Mouse (Mus musculus): Measurements from ENCODE around the gene Snx18. TPM values are rescaled to one million over a fixed set of nuclear protein-coding genes. Genes with fewer than 3 reads are reported as not detected.

Snx18 gene
- total and polyA plus RNA-seq, 3 experiments, result 6.4 to 12.6 (median 9.1) TPM

DNA sequence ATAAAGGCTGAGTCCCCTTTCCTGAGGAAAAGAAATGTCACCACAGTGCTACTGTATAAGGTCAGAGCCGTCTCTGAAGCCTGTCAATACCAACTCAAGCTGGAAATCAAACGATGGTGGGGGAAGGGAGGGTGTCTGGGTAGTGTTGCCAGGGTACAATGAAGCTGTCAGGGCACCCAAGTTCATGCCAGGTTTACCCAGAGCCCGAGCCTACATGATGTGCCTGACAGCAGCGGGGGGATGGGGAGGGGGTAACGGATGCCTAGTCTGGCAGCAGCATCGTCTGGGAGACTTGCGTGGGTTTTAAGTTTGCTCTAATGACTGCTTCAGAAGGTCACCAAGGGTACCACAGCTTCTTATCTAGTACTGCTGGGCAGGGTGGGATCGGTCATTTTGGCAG is 23.1 kb downstream of the Snx18 start:
- dilution Hi-C loops (cut with MboI; ENCODE audit: extremely low pct_ligation_motif_present, extremely low pct_unique_long_range_greater_than_20kb, low sequenced_read_pairs) (no loop called here), in situ Hi-C loops (cut with MboI; ENCODE audit: low pct_ligation_motif_present, low pct_unique_long_range_greater_than_20kb, low sequenced_read_pairs) (no loop called here)
- Histone ChIP-seq H3K79me2 (replicated peaks; ENCODE audit: control insufficient read depth, extremely low read depth, insufficient read depth, poor library complexity, severe bottlenecking) (no peaks in the 10 kb centered on the region; the same call in 1 of the 2 replicates), H3K4me2 (ENCODE audit: insufficient read depth, low read depth, poor library complexity, severe bottlenecking) (no peak overlapping the region), H3K27ac (ENCODE audit: insufficient read depth, low read depth) (no peak overlapping the region), H3K27me3 (replicated peaks) (no peaks in the 10 kb centered on the region), H3K9ac (ENCODE audit: insufficient read depth, low read depth) (no peak overlapping the region), H3K9me3 (replicated peaks; ENCODE audit: low read length) (no peaks in the 10 kb centered on the region), H3K36me3 (replicated peaks in 1 of 2; ENCODE audit: control insufficient read depth in 1 of 2, insufficient read depth in 1 of 2, low read length in 1 of 2) (peaks cover 1 to 63% of the 10 kb centered on the region in 2 experiments), H3K4me1 (ENCODE audit: control insufficient read depth in 1 of 2, insufficient read depth in 2 of 2) (peaks cover 5 to 33% of the 10 kb centered on the region in 2 experiments; a peak in 2 of 4 replicates), H3K4me3 (replicated peaks in 1 of 3; ENCODE audit: low read depth in 2 of 3, low read length in 2 of 3, poor library complexity in 1 of 3) (no peak overlapping the region)
- DNase-seq (ENCODE audit: extremely low read depth), result no peak
- TF ChIP-seq ZMIZ1 (IDR thresholded peaks at IDR 0.05; ENCODE audit: low read depth, low read length) (no peak), MEF2A (IDR thresholded peaks at IDR 0.05; ENCODE audit: borderline replicate concordance, low read depth, low read length) (no peak), MAX (IDR thresholded peaks at IDR 0.05; ENCODE audit: low read length) (no peak), TCF12 (IDR thresholded peaks at IDR 0.05; ENCODE audit: low read depth, low read length) (no peak), SMC3 (IDR thresholded peaks at IDR 0.05; ENCODE audit: low read depth, low read length) (no peak), RAD21 (IDR thresholded peaks at IDR 0.05; ENCODE audit: low read depth, low read length) (no peak), ZC3H11A (IDR thresholded peaks at IDR 0.05; ENCODE audit: low read depth, low read length) (no peak), CTCF (conservative IDR thresholded peaks at IDR 0.05 in 1 of 2, IDR thresholded peaks at IDR 0.05 in 1 of 2; ENCODE audit: low read depth in 2 of 2, low read length in 2 of 2) (no peak), ETS1 (conservative IDR thresholded peaks at IDR 0.05; ENCODE audit: low read depth, low read length) (no peak), EP300 (IDR thresholded peaks at IDR 0.05; ENCODE audit: low read length) (no peak), GABPA (IDR thresholded peaks at IDR 0.05; ENCODE audit: insufficient replicate concordance, low read depth, low read length) (no peak), NELFE (IDR thresholded peaks at IDR 0.05; ENCODE audit: low read depth, low read length) (no peak), NRF1 (IDR thresholded peaks at IDR 0.05; ENCODE audit: low read depth, low read length) (no peak), E2F4 (IDR thresholded peaks at IDR 0.05; ENCODE audit: insufficient replicate concordance, low read depth, low read length) (no peak)

DNA sequence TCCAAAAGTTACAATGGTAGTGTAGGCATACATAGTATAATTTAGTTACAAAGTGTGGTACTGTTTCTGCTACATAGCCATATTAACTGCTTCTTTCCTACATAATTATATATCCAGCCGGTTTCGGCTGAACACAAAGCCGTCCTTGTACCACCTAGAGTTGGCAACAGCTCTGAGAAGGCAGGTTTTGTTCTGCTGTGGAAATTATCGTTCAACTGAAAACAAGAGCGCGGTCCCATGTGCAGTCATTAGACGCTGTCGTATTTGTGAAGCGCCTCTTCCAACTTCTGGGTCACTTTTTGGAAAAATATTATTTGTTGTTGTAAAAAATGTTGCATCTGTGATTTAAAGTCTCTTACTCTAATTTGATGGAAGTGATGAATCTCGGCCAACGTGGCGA is 24.0 kb downstream of the Snx18 start:
- DNase-seq (ENCODE audit: extremely low read depth), result no peak
- H3K9ac ChIP-seq (ENCODE audit: insufficient read depth, low read depth), result no peak overlapping the region
- dilution Hi-C loops (cut with MboI; ENCODE audit: extremely low pct_ligation_motif_present, extremely low pct_unique_long_range_greater_than_20kb, low sequenced_read_pairs), result no loop called here

More for the DNA sequence above, 24.0 kb downstream of the Snx18 start:
- H3K79me2 ChIP-seq (replicated peaks; ENCODE audit: control insufficient read depth, extremely low read depth, insufficient read depth, poor library complexity, severe bottlenecking), result no peaks in the 10 kb centered on the region
- no peaks in the 10 kb centered on the region for H3K27me3 ChIP-seq (replicated peaks)
- H3K36me3 ChIP-seq (replicated peaks in 1 of 2; ENCODE audit: control insufficient read depth in 1 of 2, insufficient read depth in 1 of 2, low read length in 1 of 2), result peaks cover 2 to 63% of the 10 kb centered on the region in 2 experiments
- TF ChIP-seq NELFE (IDR thresholded peaks at IDR 0.05; ENCODE audit: low read depth, low read length), result no peak
- no peak for TF ChIP-seq EP300 (IDR thresholded peaks at IDR 0.05; ENCODE audit: low read length)
- TF ChIP-seq TCF12 (IDR thresholded peaks at IDR 0.05; ENCODE audit: low read depth, low read length), result no peak
- no peak for TF ChIP-seq TBP (conservative IDR thresholded peaks at IDR 0.05; ENCODE audit: low read depth, low read length)
- no peak for TF ChIP-seq ZC3H11A (IDR thresholded peaks at IDR 0.05; ENCODE audit: low read depth, low read length)
- TF ChIP-seq KAT2A (IDR thresholded peaks at IDR 0.05; ENCODE audit: insufficient replicate concordance, low read length), result no peak
- no peak for TF ChIP-seq ZNF384 (IDR thresholded peaks at IDR 0.05; ENCODE audit: low read depth, low read length)
- TF ChIP-seq ZKSCAN1 (IDR thresholded peaks at IDR 0.05; ENCODE audit: borderline replicate concordance, low read depth, low read length), result no peak
- no peak for TF ChIP-seq CTCF (conservative IDR thresholded peaks at IDR 0.05 in 1 of 2, IDR thresholded peaks at IDR 0.05 in 1 of 2; ENCODE audit: low read depth in 2 of 2, low read length in 2 of 2)
- no peak for TF ChIP-seq UBTF (IDR thresholded peaks at IDR 0.05; ENCODE audit: low read depth, low read length)
- TF ChIP-seq MAX (IDR thresholded peaks at IDR 0.05; ENCODE audit: low read length), result no peak
- H3K27ac ChIP-seq (ENCODE audit: insufficient read depth, low read depth), result no peak overlapping the region
- H3K4me1 ChIP-seq (ENCODE audit: control insufficient read depth in 1 of 2, insufficient read depth in 2 of 2), result peaks cover 5 to 28% of the 10 kb centered on the region in 2 experiments; a peak in 2 of 4 replicates
- no peak overlapping the region for H3K4me3 ChIP-seq (replicated peaks in 1 of 3; ENCODE audit: low read depth in 2 of 3, low read length in 2 of 3, poor library complexity in 1 of 3)
- in situ Hi-C loops (cut with MboI; ENCODE audit: low pct_ligation_motif_present, low pct_unique_long_range_greater_than_20kb, low sequenced_read_pairs), result no loop called here
- H3K4me2 ChIP-seq (ENCODE audit: insufficient read depth, low read depth, poor library complexity, severe bottlenecking), result no peak overlapping the region
- no peaks in the 10 kb centered on the region for H3K9me3 ChIP-seq (replicated peaks; ENCODE audit: low read length)

Measured in CH12.LX (cell line).